Comparison of ENCODE assay signal across 10 mouse cellular contexts in the genomic region with DNA sequence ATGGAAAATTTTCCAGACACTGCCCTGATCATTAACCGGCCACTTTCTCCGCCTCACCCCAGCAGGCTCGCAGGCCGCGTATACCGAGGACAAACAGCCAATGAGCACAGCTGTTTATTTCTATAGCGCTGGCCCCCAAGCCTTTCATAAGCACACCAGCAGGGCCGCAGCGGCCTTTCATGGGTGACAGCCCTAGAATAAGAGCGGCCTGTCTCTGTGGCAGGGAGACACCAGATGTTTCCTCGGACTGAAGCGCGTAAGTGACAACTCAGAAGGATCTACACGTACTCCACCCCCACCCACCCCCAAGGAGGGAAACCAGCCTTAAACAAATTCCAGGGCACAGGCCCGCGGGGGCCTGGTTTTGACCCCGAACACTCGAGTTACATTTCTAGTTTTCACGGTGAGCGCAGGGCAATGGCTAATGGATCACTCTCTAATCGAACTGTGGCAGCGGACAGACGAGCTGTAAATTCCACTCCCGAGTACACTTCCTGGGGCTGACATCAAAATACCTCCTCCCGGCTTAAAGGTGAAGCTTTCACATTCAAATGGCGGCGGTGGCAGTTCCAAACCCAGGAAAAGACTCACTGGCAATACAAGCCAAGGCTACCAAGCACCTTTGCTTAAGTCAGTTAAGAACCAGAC. TPM values are rescaled to one million over a fixed set of nuclear protein-coding genes. Genes with fewer than 3 reads are reported as not detected.
A peak's percentile ranks its signal among the peaks of the same experiment; 100 is the strongest.
DNase-seq lines count a peak whose midpoint lies in the region; ATAC-seq and TF ChIP-seq lines count a peak whose summit lies in the region.
"Had no signal": no experiment of that assay in that cellular context is flagged by ENCODE, and none has a peak within 500 bp of the region (broad histone marks: within the 10 kb centered on the region; RNA-seq: fewer than 3 reads in every experiment).

No protein-coding gene starts in this region.

- H3K27ac ChIP-seq in forebrain, embryonic 10.5 days: peak overlapping the region; percentile 82
- H3K27ac ChIP-seq in forebrain, postnatal 0 days (ENCODE audit: low read depth, low read length): no peak overlapping the region
- H3K27ac ChIP-seq in hindbrain, embryonic 12.5 days: peak overlapping the region; percentile 64
- H3K27ac ChIP-seq: liver, embryonic 13.5 days had no signal

- 4% methylated on average over 27 of the region's 27 CpGs for WGBS in forebrain, embryonic 10.5 days
- 11% methylated on average over 27 of the region's 27 CpGs for WGBS in forebrain, postnatal 0 days
- 2% methylated on average over 27 of the region's 27 CpGs for WGBS in hindbrain, embryonic 12.5 days

- H3K36me3 ChIP-seq in forebrain, embryonic 10.5 days (replicated peaks): peaks cover 8% of the 10 kb centered on the region
- peaks cover 25% of the 10 kb centered on the region for H3K36me3 ChIP-seq in forebrain, postnatal 0 days (ENCODE audit: insufficient read depth)
- peaks cover 27% of the 10 kb centered on the region for H3K36me3 ChIP-seq in hindbrain, embryonic 12.5 days
- H3K36me3 ChIP-seq: liver, embryonic 13.5 days had no signal

- ATAC-seq in forebrain, postnatal 0 days: no peak; the same call in 1 of the 2 replicates
- ATAC-seq in hindbrain, embryonic 12.5 days (ENCODE audit: low FRiP score): peak; percentile 65

- H3K4me3 ChIP-seq in forebrain, embryonic 10.5 days: peak overlapping the region; percentile 36
- no peak overlapping the region for H3K4me3 ChIP-seq in forebrain, postnatal 0 days (ENCODE audit: low read depth, low read length)
- H3K4me3 ChIP-seq in hindbrain, embryonic 12.5 days: no peak overlapping the region
- H3K4me3 ChIP-seq: liver, embryonic 13.5 days had no signal

- no peak for TF ChIP-seq CTCF in forebrain, postnatal 0 days (IDR thresholded peaks at IDR 0.05; ENCODE audit: low read depth)

- H3K27me3 ChIP-seq in forebrain, embryonic 10.5 days (ENCODE audit: poor library complexity, severe bottlenecking): no peaks in the 10 kb centered on the region
- no peaks in the 10 kb centered on the region for H3K27me3 ChIP-seq in forebrain, postnatal 0 days (ENCODE audit: insufficient read depth, low read length)
- H3K27me3 ChIP-seq in hindbrain, embryonic 12.5 days: no peaks in the 10 kb centered on the region
- H3K27me3 ChIP-seq: liver, embryonic 13.5 days had no signal

- peak; percentile 66 for DNase-seq in forebrain, embryonic 10.5 days (ENCODE audit: extremely low spot score, low spot score)
- DNase-seq in forebrain, postnatal 0 days: no peak
- peak; percentile 77 for DNase-seq in ZHBTc4 (ENCODE audit: low read depth, low spot score)
- peak; percentile 83 for DNase-seq in mesoderm, embryonic 11.5 days (ENCODE audit: low read depth, low spot score)
- DNase-seq in adrenal gland, postnatal 36 days: no peak
- no peak for DNase-seq in right cerebral cortex, postnatal 4 days
- DNase-seq in thymus, postnatal 36 days: no peak
- DNase-seq: adrenal gland, adult 2 months; liver, embryonic 13.5 days had no signal

- no peak overlapping the region for H3K9ac ChIP-seq in forebrain, postnatal 0 days
- H3K9ac ChIP-seq in hindbrain, embryonic 12.5 days: no peak overlapping the region
- H3K9ac ChIP-seq: liver, embryonic 13.5 days had no signal

- H3K4me1 ChIP-seq in forebrain, embryonic 10.5 days: peaks cover 33% of the 10 kb centered on the region
- H3K4me1 ChIP-seq in forebrain, postnatal 0 days (ENCODE audit: insufficient read depth): no peaks in the 10 kb centered on the region
- H3K4me1 ChIP-seq in hindbrain, embryonic 12.5 days: peaks cover 15% of the 10 kb centered on the region
- H3K4me1 ChIP-seq: liver, embryonic 13.5 days had no signal

- 0 out of 2 replicates have a peak, but pooled peaks cover 9% of the 10 kb centered on the region for H3K9me3 ChIP-seq in forebrain, embryonic 10.5 days
- H3K9me3 ChIP-seq in forebrain, postnatal 0 days (ENCODE audit: low read length): no peaks in the 10 kb centered on the region
- no peaks in the 10 kb centered on the region for H3K9me3 ChIP-seq in hindbrain, embryonic 12.5 days (replicated peaks)
- H3K9me3 ChIP-seq: liver, embryonic 13.5 days had no signal

- H3K4me2 ChIP-seq in forebrain, postnatal 0 days (ENCODE audit: low read depth): no peak overlapping the region
- H3K4me2 ChIP-seq in hindbrain, embryonic 12.5 days (replicated peaks): peak overlapping the region; percentile 19
- H3K4me2 ChIP-seq: liver, embryonic 13.5 days had no signal

RNA-seq across cellular contexts. Expression of a gene that starts 47.7 kb away (rescaled TPM):
- polyA plus RNA-seq in forebrain, embryonic 10.5 days (2016; fragmentation: Nextera tagmentation; extraction: Ambion mirVana): 8.7 and 9.0 TPM in 2 replicates
- total RNA-seq in forebrain, postnatal 0 days (2014; rRNA removed): 397 and 497 TPM in 2 replicates
- polyA plus RNA-seq in forebrain, postnatal 0 days (2015; fragmentation: Nextera tagmentation; extraction: Ambion mirVana): 124 and 143 TPM in 2 replicates
- polyA plus RNA-seq in hindbrain, embryonic 12.5 days (2016; fragmentation: Nextera tagmentation; extraction: Ambion mirVana): 50.8 and 54.2 TPM in 2 replicates
- 10 to 100 TPM; 70.2 to 81.5 TPM for total RNA-seq in adrenal gland, postnatal 36 days (2021)

Comparison
In these comparisons a context has a peak if more than half of its experiments do, and no peak if none do; other contexts are left out.
1. DNase-seq: peak in forebrain, embryonic 10.5 days (single experiment), ZHBTc4 (single experiment) and mesoderm, embryonic 11.5 days (single experiment); none in forebrain, postnatal 0 days (single experiment), adrenal gland, postnatal 36 days (0 of 2), right cerebral cortex, postnatal 4 days (single experiment) and thymus, postnatal 36 days (0 of 2).